ENCODE assay signal across 28 mouse cellular contexts in genomic region chr17:87677656-87678055, GRCm38 (mm10). TPM values are rescaled to one million over a fixed set of nuclear protein-coding genes. Genes with fewer than 3 reads are reported as not detected.
DNase-seq lines count a peak whose midpoint lies in the region; ATAC-seq and TF ChIP-seq lines count a peak whose summit lies in the region.
"Had no signal": no experiment of that assay in that cellular context is flagged by ENCODE, and none has a peak within 500 bp of the region (broad histone marks: within the 10 kb centered on the region; RNA-seq: fewer than 3 reads in every experiment).

No protein-coding gene starts in this region.

- H3K27ac ChIP-seq in ES-Bruce4 (ENCODE audit: insufficient read depth, low read length) (peak overlapping the region; percentile 74), ES-E14 (ENCODE audit: insufficient read depth, low read depth, low read length, poor library complexity, severe bottlenecking) (peak overlapping the region; percentile 72)
- no peak overlapping the region for H3K27ac ChIP-seq in kidney, embryonic 15.5 days
- H3K27ac ChIP-seq: embryonic facial prominence, embryonic 13.5 days; embryonic facial prominence, embryonic 15.5 days; forebrain, embryonic 10.5 days had no signal

- no peaks in the 10 kb centered on the region for H3K27me3 ChIP-seq in ES-Bruce4 (ENCODE audit: control insufficient read depth, insufficient read depth, low read length, poor library complexity, severe bottlenecking)
- H3K27me3 ChIP-seq in kidney, embryonic 15.5 days = no peaks in the 10 kb centered on the region
- H3K27me3 ChIP-seq: CH12.LX; embryonic facial prominence, embryonic 13.5 days; embryonic facial prominence, embryonic 15.5 days; forebrain, embryonic 12.5 days had no signal

- H3K36me3 ChIP-seq in ES-Bruce4 (ENCODE audit: control insufficient read depth, insufficient read depth, low read length, poor library complexity, severe bottlenecking) (peaks cover 58% of the 10 kb centered on the region), ES-E14 (ENCODE audit: control insufficient read depth, insufficient read depth, low read length, poor library complexity, severe bottlenecking) (peaks cover 38% of the 10 kb centered on the region)
- peaks cover 33% of the 10 kb centered on the region for H3K36me3 ChIP-seq in kidney, embryonic 15.5 days

- TF ChIP-seq POLR2A in ES-Bruce4 (IDR thresholded peaks at IDR 0.05; ENCODE audit: insufficient read depth, low read length) = no peak

- H3K4me3 ChIP-seq in ES-Bruce4 (ENCODE audit: low read depth, low read length) = no peak overlapping the region; the same call in 1 of the 2 replicates
- H3K4me3 ChIP-seq in ES-E14 (ENCODE audit: insufficient read depth in 1 of 2, low read depth in 1 of 2, low read length in 2 of 2, poor library complexity in 1 of 2, severe bottlenecking in 1 of 2) = no peak overlapping the region
- H3K4me3 ChIP-seq in kidney, embryonic 15.5 days (replicated peaks) = no peak overlapping the region
- H3K4me3 ChIP-seq: embryonic facial prominence, embryonic 13.5 days; embryonic facial prominence, embryonic 15.5 days; erythroblast, embryonic 14.5 days; forebrain, embryonic 10.5 days; forebrain, embryonic 12.5 days had no signal

- H3K9me3 ChIP-seq in ES-Bruce4 (replicated peaks; ENCODE audit: control insufficient read depth, insufficient read depth, low read length, poor library complexity, severe bottlenecking) (no peaks in the 10 kb centered on the region), ES-E14 (ENCODE audit: control insufficient read depth, insufficient read depth, low read depth, low read length) (no peaks in the 10 kb centered on the region)
- no peaks in the 10 kb centered on the region for H3K9me3 ChIP-seq in kidney, embryonic 15.5 days (replicated peaks)
- H3K9me3 ChIP-seq: embryonic facial prominence, embryonic 13.5 days; embryonic facial prominence, embryonic 15.5 days; forebrain, embryonic 10.5 days; forebrain, embryonic 12.5 days had no signal

- TF ChIP-seq EP300 in ES-Bruce4 (IDR thresholded peaks at IDR 0.05; ENCODE audit: insufficient read depth, low read depth, low read length) = no peak

- no peaks in the 10 kb centered on the region for H3K4me1 ChIP-seq in ES-Bruce4 (ENCODE audit: control insufficient read depth, insufficient read depth, low read length)
- peaks cover 2% of the 10 kb centered on the region in 2 experiments; a peak in 2 of 4 replicates for H3K4me1 ChIP-seq in ES-E14 (ENCODE audit: control insufficient read depth in 2 of 2, insufficient read depth in 2 of 2, low read length in 2 of 2, poor library complexity in 1 of 2)
- peaks cover 20% of the 10 kb centered on the region for H3K4me1 ChIP-seq in kidney, embryonic 15.5 days

- in situ Hi-C loops in ES-E14 (cut with MboI; ENCODE audit: low sequenced_read_pairs in 2 of 2, unreplicated experiment in 2 of 2) = no loop called here

- no peak overlapping the region for H3K9ac ChIP-seq in ES-Bruce4 (ENCODE audit: low read depth, poor library complexity, severe bottlenecking)
- no peak overlapping the region for H3K9ac ChIP-seq in ES-E14 (ENCODE audit: insufficient read depth, low read depth, low read length, poor library complexity, severe bottlenecking)
- no peak overlapping the region for H3K9ac ChIP-seq in kidney, embryonic 15.5 days
- H3K9ac ChIP-seq: embryonic facial prominence, embryonic 13.5 days; embryonic facial prominence, embryonic 15.5 days; forebrain, embryonic 12.5 days had no signal

- DNase-seq in ES-E14 (ENCODE audit: low read depth, low spot score) = peak; percentile 54
- peak; percentile 45 for DNase-seq in WW6 (ENCODE audit: low read depth, low spot score)
- DNase-seq in adipocyte (ENCODE audit: low spot score) = no peak
- no peak for DNase-seq in cerebellum, postnatal 25 days
- DNase-seq: adrenal gland, adult 2 months; adrenal gland, postnatal 10 days; adrenal gland, postnatal 25 days; B cell, adult 2 months; cerebellum, adult 11 months; cerebellum, adult 18-20 months; cerebellum, adult 8-10 months; cerebellum, adult 9-11 months; cerebellum, postnatal 36 days; embryo, embryonic 11 days had no signal

- no peak for ATAC-seq in kidney, embryonic 15.5 days (replicated peaks; ENCODE audit: low FRiP score)
- ATAC-seq: activated CD4-positive, CD25-positive, alpha-beta regulatory T cell, adult 4 months; CD4-positive, CD25-positive, alpha-beta regulatory T cell, adult 4 months; forebrain, embryonic 14.5 days; forebrain, embryonic 16.5 days had no signal

- no peak for TF ChIP-seq CTCF in ES-Bruce4 (IDR thresholded peaks at IDR 0.05; ENCODE audit: low read depth, low read length)

- WGBS in kidney, embryonic 15.5 days = 95% methylated on average over 8 of the region's 8 CpGs

- H3K4me2 ChIP-seq in kidney, embryonic 15.5 days = no peak overlapping the region
- H3K4me2 ChIP-seq: embryonic facial prominence, embryonic 13.5 days; embryonic facial prominence, embryonic 15.5 days; forebrain, embryonic 12.5 days had no signal

TF ChIP-seq in ES-E14, 5 proteins besides CTCF, POLR2A, EP300 and RAD21:
- TF ChIP-seq ZNF384 (IDR thresholded peaks at IDR 0.05; ENCODE audit: low read depth, low read length) (no peak), HCFC1 (IDR thresholded peaks at IDR 0.05; ENCODE audit: borderline replicate concordance, insufficient read depth, low read length) (no peak), MAFK (IDR thresholded peaks at IDR 0.05; ENCODE audit: insufficient read depth, low read depth, low read length) (no peak), ZC3H11A (IDR thresholded peaks at IDR 0.05; ENCODE audit: borderline replicate concordance, low read depth, low read length) (no peak), CHD2 (IDR thresholded peaks at IDR 0.05; ENCODE audit: low read depth, low read length) (no peak; the same call in 1 of the 2 replicates)
TF ChIP-seq in ES-E14: peak in this region for 0.

RNA-seq across cellular contexts. Expression of gene Msh2, which starts 5.5 kb away (rescaled TPM):
- polyA plus RNA-seq in ES-Bruce4 (2011; ENCODE audit: insufficient read depth, insufficient read length, low read depth, missing spikeins) = 343 and 405 TPM in 2 replicates
- 102 and 120 TPM in 2 replicates for total RNA-seq in ES-E14 (2012; rRNA removed)
- 94.8 and 95.1 TPM in 2 replicates for polyA plus RNA-seq in kidney, embryonic 15.5 days (2015; fragmentation: Nextera tagmentation; extraction: Ambion mirVana)

RNA-seq across cellular contexts. Expression of gene Epcam, which starts 41.9 kb away (rescaled TPM):
- 337 and 346 TPM in 2 replicates for polyA plus RNA-seq in ES-Bruce4 (2011; ENCODE audit: insufficient read depth, insufficient read length, low read depth, missing spikeins)
- total RNA-seq in ES-E14 (2012; rRNA removed) = 170 and 405 TPM in 2 replicates
- polyA plus RNA-seq in kidney, embryonic 15.5 days (2015; fragmentation: Nextera tagmentation; extraction: Ambion mirVana) = 234 and 258 TPM in 2 replicates
- total RNA-seq: adrenal gland, postnatal 25 days; common myeloid progenitor, adult 5-6 weeks; MEL had no signal
- polyA plus RNA-seq: adrenal gland, adult 2 months; erythroblast, embryonic 14.5 days had no signal

Comparison
In these comparisons a context has a peak if more than half of its experiments do, and no peak if none do; other contexts are left out.
1. DNase-seq: peak in ES-E14 (single experiment) and WW6 (single experiment); none in adipocyte (single experiment) and cerebellum, postnatal 25 days (0 of 2).